Mouse (Mus musculus): Measurements from ENCODE around the gene Pdgfb.

Pdgfb gene

DNA sequence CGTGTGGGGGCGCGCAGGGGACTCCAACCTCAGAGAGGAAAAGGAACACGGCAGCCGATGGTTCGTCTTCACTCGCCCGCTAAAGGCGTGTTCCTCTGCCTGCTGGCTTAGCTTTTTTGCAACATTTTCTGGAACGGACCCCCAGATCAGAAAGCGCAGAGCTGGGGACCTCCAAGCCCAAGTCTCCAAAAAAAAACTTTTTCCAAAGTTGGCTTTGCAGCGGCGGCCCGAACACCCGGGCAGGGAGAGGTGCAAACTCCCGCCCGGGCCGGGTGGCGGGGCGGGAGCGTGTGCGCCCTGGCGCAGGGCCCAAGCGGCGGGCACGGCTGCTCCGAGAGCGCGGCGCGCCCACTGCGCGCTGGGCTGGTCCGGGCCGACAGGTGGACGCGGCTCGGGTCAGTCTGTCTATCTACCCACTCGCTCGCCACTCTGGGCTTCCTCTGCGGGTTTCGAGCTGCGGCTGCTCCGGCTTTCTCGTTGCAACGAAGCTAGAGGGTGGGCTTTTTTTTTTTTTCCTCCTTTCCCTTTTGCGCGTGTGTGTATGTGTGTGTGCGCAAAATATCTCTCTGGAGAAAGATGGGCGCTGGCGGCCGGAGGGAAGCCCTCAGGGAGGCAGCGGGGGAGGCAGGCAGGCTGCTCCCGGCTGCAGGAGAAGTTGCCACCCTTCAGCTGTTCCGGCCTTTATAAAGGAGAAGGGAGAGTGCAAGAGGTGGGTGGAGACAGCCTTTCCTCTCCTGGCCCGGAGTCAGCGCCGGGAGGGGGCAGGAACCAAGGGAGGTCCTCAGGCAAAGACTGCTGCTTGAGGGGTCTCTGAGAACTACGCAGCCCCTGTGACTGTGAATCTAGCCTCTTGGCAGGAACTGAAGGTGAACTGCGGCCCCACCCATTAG is at the start of gene Pdgfb:
Gene Pdgfb, minus strand, starts transcription at position 657 of the 890 bp plus-strand sequence.
- no peak for DNase-seq (ENCODE audit: low read depth, low spot score)

GRCm38 (mm10) chr15:80062821-80063220 is 48.0 kb upstream of the Pdgfb start:
- DNase-seq (ENCODE audit: low read depth, low spot score), result no peak

GRCm38 (mm10) chr15:80062339-80062738 is 47.6 kb upstream of the Pdgfb start:
- DNase-seq (ENCODE audit: low read depth, low spot score), result no peak

DNA sequence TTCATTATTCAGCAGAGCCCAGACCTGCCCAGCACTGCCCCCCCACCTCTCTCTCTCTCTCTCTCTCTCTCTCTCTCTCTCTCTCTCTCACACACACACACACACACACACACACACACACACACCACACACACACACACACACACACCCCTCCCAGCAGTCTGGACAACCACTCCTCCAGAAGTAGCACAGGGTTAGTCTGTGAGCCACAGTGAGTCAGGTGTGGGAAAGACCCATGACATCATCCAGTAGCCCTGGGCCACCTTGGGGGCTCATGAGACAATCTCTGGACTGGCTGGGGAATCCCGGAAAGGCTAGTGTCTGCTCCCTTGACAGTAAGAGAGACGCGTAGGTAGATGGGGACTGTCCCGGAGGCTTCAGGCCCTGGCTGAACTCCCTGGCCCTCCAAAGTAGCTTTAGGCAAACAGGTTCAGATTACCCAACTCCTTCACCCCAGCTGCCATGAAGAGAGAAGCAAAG is 46.3 kb upstream of the Pdgfb start:
- no peak for DNase-seq (ENCODE audit: low read depth, low spot score)

GRCm38 (mm10) chr15:80060356-80061070 is 45.7 kb upstream of the Pdgfb start:
- no peak for DNase-seq (ENCODE audit: low read depth, low spot score)

DNA sequence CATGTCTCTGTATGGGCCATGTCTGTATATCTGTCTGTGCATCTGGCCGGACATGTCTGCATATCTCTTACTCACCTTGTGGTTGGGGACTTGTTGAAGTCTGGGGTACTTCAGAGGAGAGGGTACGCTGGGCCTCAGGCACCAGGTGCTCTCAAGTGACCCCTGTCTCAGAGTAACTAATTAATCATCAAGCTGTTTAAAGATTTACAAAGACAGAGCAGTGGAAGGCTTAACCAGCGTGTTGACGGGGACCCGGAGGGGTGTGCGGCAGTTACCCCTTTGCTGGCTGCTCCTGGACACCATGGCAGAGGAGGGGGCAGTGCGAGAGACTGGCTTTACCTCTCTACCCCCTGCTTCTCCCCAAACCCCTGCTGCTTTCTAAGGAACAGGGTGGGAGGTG is 44.8 kb upstream of the Pdgfb start:
- DNase-seq (ENCODE audit: low read depth, low spot score), result no peak

GRCm38 (mm10) chr15:80058151-80058550 is 43.4 kb upstream of the Pdgfb start:
- DNase-seq (ENCODE audit: low read depth, low spot score), result no peak

GRCm38 (mm10) chr15:80054034-80054710 is 39.4 kb upstream of the Pdgfb start:
- DNase-seq (ENCODE audit: low read depth, low spot score), result no peak

GRCm38 (mm10) chr15:80053381-80054033 is 38.7 kb upstream of the Pdgfb start:
- DNase-seq (ENCODE audit: low read depth, low spot score), result no peak

- DNase-seq (ENCODE audit: low read depth, low spot score), result no peak
Observed at GRCm38 (mm10) chr15:80051782-80052181, 37.0 kb upstream of the Pdgfb start.

GRCm38 (mm10) chr15:80051092-80051761 is 36.5 kb upstream of the Pdgfb start:
- no peak for DNase-seq (ENCODE audit: low read depth, low spot score)

DNA sequence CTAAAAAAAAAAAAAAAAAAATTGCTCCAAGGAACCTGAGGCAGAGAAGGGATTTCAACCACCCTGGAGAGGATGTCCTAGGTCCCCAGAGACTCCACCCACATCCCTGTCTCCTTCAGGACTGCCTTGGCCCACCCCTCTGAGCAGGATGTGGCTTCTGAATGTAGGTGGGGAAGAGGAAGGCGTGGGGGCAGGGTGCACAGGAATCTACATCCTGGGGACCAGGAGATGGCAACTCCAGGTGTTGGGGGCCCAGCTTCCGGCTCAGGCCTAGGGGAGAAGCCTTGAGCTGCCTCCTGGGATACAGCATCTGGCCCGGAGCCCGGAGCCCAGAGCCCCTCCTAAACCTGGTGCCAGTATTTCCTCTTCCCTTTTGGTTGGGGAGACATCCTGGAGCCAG is 35.3 kb upstream of the Pdgfb start:
- DNase-seq (ENCODE audit: low read depth, low spot score), result no peak

GRCm38 (mm10) chr15:80047973-80048372 is 33.2 kb upstream of the Pdgfb start:
- no peak for DNase-seq (ENCODE audit: low read depth, low spot score)

DNA sequence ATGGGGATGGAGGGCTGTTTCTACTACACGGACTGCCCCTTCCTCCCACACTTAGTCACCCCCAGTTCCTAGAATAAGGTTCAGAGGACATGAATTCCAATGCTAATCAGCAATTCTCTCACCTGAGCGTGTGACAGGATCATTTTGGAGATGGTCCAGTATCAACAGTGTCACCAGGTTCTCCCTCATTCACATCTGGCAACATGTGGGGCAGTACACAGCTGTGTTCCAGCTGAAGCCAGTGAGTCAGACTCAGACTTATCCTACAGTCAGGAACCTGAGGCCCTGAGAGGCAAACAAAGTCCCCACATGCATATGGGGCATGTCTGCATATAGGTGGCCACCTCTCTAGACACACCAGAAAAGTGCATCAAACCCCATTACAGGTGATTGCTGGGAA is 32.5 kb upstream of the Pdgfb start:
- DNase-seq (ENCODE audit: low read depth, low spot score), result no peak

GRCm38 (mm10) chr15:80045749-80046148 is 31.0 kb upstream of the Pdgfb start:
- DNase-seq (ENCODE audit: low read depth, low spot score), result no peak

GRCm38 (mm10) chr15:80044249-80044648 is 29.5 kb upstream of the Pdgfb start:
- no peak for DNase-seq (ENCODE audit: low read depth, low spot score)

- no peak for DNase-seq (ENCODE audit: low read depth, low spot score)
Observed at GRCm38 (mm10) chr15:80042152-80042551, 27.4 kb upstream of the Pdgfb start.

- no peak for DNase-seq (ENCODE audit: low read depth, low spot score)
Observed at GRCm38 (mm10) chr15:80038110-80038391, 23.3 kb upstream of the Pdgfb start.

- DNase-seq (ENCODE audit: low read depth, low spot score), result no peak
Observed at GRCm38 (mm10) chr15:80037255-80038109, 22.7 kb upstream of the Pdgfb start.

GRCm38 (mm10) chr15:80035341-80035885 is 20.6 kb upstream of the Pdgfb start:
- DNase-seq (ENCODE audit: low read depth, low spot score), result no peak

All from mesoderm, embryonic 11.5 days (tissue).